Mouse (Mus musculus) frontal cortex, adult 2 months (tissue): ENCODE data around the gene Nlrp3. TPM values are rescaled to one million over a fixed set of nuclear protein-coding genes. Genes with fewer than 3 reads are reported as not detected.
"Not testable (repeated sequence)": the region's sequence is repeated elsewhere in the genome, so short reads cannot be mapped to it uniquely, and the experiment has no call there.

ENCODE experiments used
- DNase-seq, 2 experiments: peaks; one replicate each; pipeline ENCODE4 v3.0.0; 2022; ENCODE audit warnings: low spot score in 1 of 2; ENCODE audit errors: extremely low spot score in 1 of 2
- polyA plus RNA-seq: library from polyadenylated mRNA; depleted of rRNA; stranded (reverse); fragments of >200 nt; gene quantifications from 2 replicates; pipeline ENCODE4 v1.2.3, GENCODE M21; 2012

The Nlrp3 gene
- polyA plus RNA-seq, 1 experiment = 0.64 TPM

GRCm38 (mm10) chr11:59531562-59531961, 9.8 kb upstream of the Nlrp3 start:
- DNase-seq = no peak

GRCm38 (mm10) chr11:59537218-59538130, 3.9 kb upstream of the Nlrp3 start:
- DNase-seq = no peak

GRCm38 (mm10) chr11:59538387-59538786, 3.0 kb upstream of the Nlrp3 start:
- peak in 1 of 2 experiments; percentile 49 for DNase-seq

GRCm38 (mm10) chr11:59540123-59540522, 1.2 kb upstream of the Nlrp3 start:
- DNase-seq = no peak

GRCm38 (mm10) chr11:59542442-59542841, 1.1 kb downstream of the Nlrp3 start:
- DNase-seq = no peak

GRCm38 (mm10) chr11:59543376-59543775, 2.0 kb downstream of the Nlrp3 start:
- no peak for DNase-seq

GRCm38 (mm10) chr11:59544005-59544404, 2.6 kb downstream of the Nlrp3 start:
- peak in 1 of 2 experiments; percentile 60 for DNase-seq

- DNase-seq = no peak
Observed at GRCm38 (mm10) chr11:59554127-59554526, 12.8 kb downstream of the Nlrp3 start.

GRCm38 (mm10) chr11:59554535-59554934, 13.2 kb downstream of the Nlrp3 start:
- DNase-seq = no peak

- no peak for DNase-seq
Observed at GRCm38 (mm10) chr11:59560906-59561305, 19.5 kb downstream of the Nlrp3 start.

- DNase-seq = no peak
Observed at GRCm38 (mm10) chr11:59562336-59562735, 21.0 kb downstream of the Nlrp3 start.

GRCm38 (mm10) chr11:59562837-59563236, 21.5 kb downstream of the Nlrp3 start:
- DNase-seq = no peak

GRCm38 (mm10) chr11:59569306-59569705, 27.9 kb downstream of the Nlrp3 start:
- peak in 1 of 2 experiments; percentile 13 for DNase-seq

GRCm38 (mm10) chr11:59575726-59576125, 34.4 kb downstream of the Nlrp3 start:
- no peak for DNase-seq

GRCm38 (mm10) chr11:59576135-59576534, 34.8 kb downstream of the Nlrp3 start, which contains the start of gene Olfr222:
Olfr222 (minus strand) TSS chr11:59576235.
- DNase-seq = not testable (repeated sequence)

- no peak for DNase-seq
Observed at GRCm38 (mm10) chr11:59584539-59584938, 43.2 kb downstream of the Nlrp3 start.

GRCm38 (mm10) chr11:59589496-59589895, 48.1 kb downstream of the Nlrp3 start:
- DNase-seq = no peak

- DNase-seq = no peak
Observed at GRCm38 (mm10) chr11:59593189-59593588, 51.8 kb downstream of the Nlrp3 start, which contains the start of gene Olfr223. Olfr223 (minus strand) TSS chr11:59593289.

GRCm38 (mm10) chr11:59596091-59596490, 54.7 kb downstream of the Nlrp3 start:
- no peak for DNase-seq

- no peak for DNase-seq
Observed at GRCm38 (mm10) chr11:59596950-59597349, 55.6 kb downstream of the Nlrp3 start.

- DNase-seq = no peak
Observed at GRCm38 (mm10) chr11:59599211-59599610, 57.8 kb downstream of the Nlrp3 start.

GRCm38 (mm10) chr11:59600872-59601271, 59.5 kb downstream of the Nlrp3 start:
- no peak for DNase-seq
